Mouse (Mus musculus) limb, embryonic 11.5 days (tissue): ENCODE data around the gene Srpx. TPM values are rescaled to one million over a fixed set of nuclear protein-coding genes. Genes with fewer than 3 reads are reported as not detected.
A peak's percentile ranks its signal among the peaks of the same experiment; 100 is the strongest.

Experiments used
- ATAC-seq: fragments of 200-750 bp; cut with Nextera tagmentation; 2 replicates; pipeline ENCODE4 v1.8.0; 2017; ENCODE audit warnings: low read depth; ENCODE audit not compliant: insufficient number of reproducible peaks, low FRiP score, low TSS enrichment
- DNase-seq: peaks from one replicate; pipeline ENCODE4 v3.0.0-alpha.2; 2015; ENCODE audit warnings: low spot score
- H3K27ac ChIP-seq: fragments of 300-500 bp; sonication (generic); replicated peaks from 2 replicates; pipeline ENCODE4 v1.5.1; 2014; ENCODE audit warnings: low read depth, mild to moderate bottlenecking, low read length
- H3K27me3 ChIP-seq: fragments of 300-500 bp; sonication (generic); 2 replicates; pipeline ENCODE4 v1.6.1; 2014; ENCODE audit warnings: mild to moderate bottlenecking, low read length, mixed read lengths; ENCODE audit not compliant: control insufficient read depth, insufficient read depth
- H3K36me3 ChIP-seq: fragments of 300-500 bp; sonication (generic); 2 replicates; pipeline ENCODE4 v1.6.1; 2014; ENCODE audit warnings: mild to moderate bottlenecking, low read length, moderate library complexity, mixed read lengths; ENCODE audit not compliant: control insufficient read depth, insufficient read depth
- H3K4me1 ChIP-seq: fragments of 300-500 bp; sonication (generic); 2 replicates; pipeline ENCODE4 v1.6.1; 2014; ENCODE audit warnings: low read length, mixed read lengths; ENCODE audit not compliant: control insufficient read depth, insufficient read depth
- H3K4me2 ChIP-seq: fragments of 300-500 bp; sonication (generic); 2 replicates; pipeline ENCODE4 v1.6.1; 2014; ENCODE audit warnings: low read depth, mild to moderate bottlenecking, moderate library complexity; ENCODE audit not compliant: severe bottlenecking
- H3K4me3 ChIP-seq: fragments of 300-500 bp; sonication (generic); 2 replicates; pipeline ENCODE4 v1.5.1; 2014; ENCODE audit warnings: low read depth, low read length
- H3K9ac ChIP-seq: fragments of 300-500 bp; sonication (generic); 2 replicates; pipeline ENCODE4 v1.6.1; 2014; ENCODE audit warnings: mild to moderate bottlenecking, low read length
- H3K9me3 ChIP-seq: fragments of 300-500 bp; sonication (generic); 2 replicates; pipeline ENCODE4 v1.6.1; 2016; ENCODE audit warnings: low read length; ENCODE audit not compliant: control insufficient read depth
- whole genome bisulfite sequencing: fragments of 180-500 bp; shearing (Covaris S2); extraction: QIAGEN DNeasy Blood & Tissue Kit; methylation state at CpG from one replicate; pipeline ENCODE4 v1.1.7; 2014; 5-methylcytosine and 5-hydroxymethylcytosine counted together
- polyA plus RNA-seq: library from polyadenylated mRNA; unstranded; fragments of >200 nt; fragmentation: Nextera tagmentation; extraction: Ambion mirVana; gene quantifications from 2 replicates; pipeline ENCODE4 v1.2.1, GENCODE M21; 2014

Srpx gene
- 4.8 and 5.3 TPM in 2 replicates for polyA plus RNA-seq

GRCm38 (mm10) chrX:10117065-10117719 lies at the start of gene Srpx:
Gene Srpx (minus strand): TSS chrX:10117709.
- ATAC-seq (peak; percentile 17; the same call in 1 of the 2 replicates), DNase-seq (peak; percentile 44)
- H3K4me3 ChIP-seq, result peak within 1 kb of the TSS; percentile 26
- WGBS, result 22% methylated on average over 19 of the region's 19 CpGs
- no peak within 1 kb of the TSS for H3K27ac ChIP-seq
- no peaks in the 10 kb centered on the region for H3K36me3 ChIP-seq
- no peaks in the 10 kb centered on the region for H3K4me1 ChIP-seq
- H3K9ac ChIP-seq, result peak within 1 kb of the TSS; percentile 9; the same call in 1 of the 2 replicates
- H3K27me3 ChIP-seq, result no peaks in the 10 kb centered on the region
- no peaks in the 10 kb centered on the region for H3K9me3 ChIP-seq
- peak within 1 kb of the TSS; percentile 43 for H3K4me2 ChIP-seq

GRCm38 (mm10) chrX:10152390-10152789 lies 34.9 kb upstream of the Srpx start:
- H3K9me3 ChIP-seq, result no peaks in the 10 kb centered on the region
- H3K9ac ChIP-seq, result no peak overlapping the region
- WGBS, result 92% methylated on average over 3 of the region's 3 CpGs
- ATAC-seq (no peak), DNase-seq (no peak)
- no peaks in the 10 kb centered on the region for H3K36me3 ChIP-seq
- no peak overlapping the region for H3K27ac ChIP-seq
- H3K4me3 ChIP-seq, result no peak overlapping the region
- H3K4me1 ChIP-seq, result no peaks in the 10 kb centered on the region
- no peak overlapping the region for H3K4me2 ChIP-seq
- H3K27me3 ChIP-seq, result no peaks in the 10 kb centered on the region

- H3K4me1 ChIP-seq, result no peaks in the 10 kb centered on the region
- H3K9ac ChIP-seq, result no peak overlapping the region
- H3K4me2 ChIP-seq, result no peak overlapping the region
- no peaks in the 10 kb centered on the region for H3K27me3 ChIP-seq
- H3K9me3 ChIP-seq, result no peaks in the 10 kb centered on the region
- DNase-seq (no peak), ATAC-seq (no peak)
- no peak overlapping the region for H3K27ac ChIP-seq
- H3K4me3 ChIP-seq, result no peak overlapping the region
- WGBS, result 62% methylated on average over 3 of the region's 3 CpGs
- H3K36me3 ChIP-seq, result no peaks in the 10 kb centered on the region
These were observed 1.7 kb downstream of the Srpx start for GRCm38 (mm10) chrX:10115780-10116179.

GRCm38 (mm10) chrX:10110736-10111135 lies 6.8 kb downstream of the Srpx start:
- no peaks in the 10 kb centered on the region for H3K4me1 ChIP-seq
- 67% methylated on average over 1 of the region's 1 CpGs for WGBS
- H3K4me3 ChIP-seq, result no peak overlapping the region
- no peak overlapping the region for H3K9ac ChIP-seq
- H3K27ac ChIP-seq, result no peak overlapping the region
- H3K4me2 ChIP-seq, result no peak overlapping the region
- DNase-seq, result no peak
- H3K27me3 ChIP-seq, result no peaks in the 10 kb centered on the region
- H3K9me3 ChIP-seq, result no peaks in the 10 kb centered on the region
- H3K36me3 ChIP-seq, result no peaks in the 10 kb centered on the region
- no peak for ATAC-seq

GRCm38 (mm10) chrX:10108558-10108957 lies 9.0 kb downstream of the Srpx start:
- H3K36me3 ChIP-seq, result no peaks in the 10 kb centered on the region

GRCm38 (mm10) chrX:10105475-10105874 lies 12.0 kb downstream of the Srpx start:
- H3K4me2 ChIP-seq, result no peak overlapping the region
- ATAC-seq, result no peak
- H3K4me3 ChIP-seq, result no peak overlapping the region
- no peaks in the 10 kb centered on the region for H3K36me3 ChIP-seq
- no peak overlapping the region for H3K27ac ChIP-seq
- H3K27me3 ChIP-seq, result no peaks in the 10 kb centered on the region
- WGBS, result 77% methylated on average over 5 of the region's 5 CpGs
- no peak overlapping the region for H3K9ac ChIP-seq
- DNase-seq, result no peak
- H3K4me1 ChIP-seq, result no peaks in the 10 kb centered on the region
- no peaks in the 10 kb centered on the region for H3K9me3 ChIP-seq

More at GRCm38 (mm10) chrX:10108558-10108957, 9.0 kb downstream of the Srpx start:
- H3K9me3 ChIP-seq, result no peaks in the 10 kb centered on the region
- no peak overlapping the region for H3K4me3 ChIP-seq
- ATAC-seq (no peak), DNase-seq (no peak)
- H3K9ac ChIP-seq, result no peak overlapping the region
- H3K4me2 ChIP-seq, result no peak overlapping the region
- H3K4me1 ChIP-seq, result no peaks in the 10 kb centered on the region
- H3K27me3 ChIP-seq, result no peaks in the 10 kb centered on the region
- 76% methylated on average over 4 of the region's 4 CpGs for WGBS
- no peak overlapping the region for H3K27ac ChIP-seq

GRCm38 (mm10) chrX:10102739-10103138 lies 14.8 kb downstream of the Srpx start:
- Histone ChIP-seq H3K27me3 (no peaks in the 10 kb centered on the region), H3K4me2 (no peak overlapping the region), H3K36me3 (no peaks in the 10 kb centered on the region), H3K9me3 (no peaks in the 10 kb centered on the region), H3K4me1 (no peaks in the 10 kb centered on the region), H3K4me3 (no peak overlapping the region), H3K9ac (no peak overlapping the region), H3K27ac (no peak overlapping the region)
- ATAC-seq, result no peak
- no peak for DNase-seq
- 82% methylated on average over 1 of the region's 1 CpGs for WGBS

GRCm38 (mm10) chrX:10095797-10096196 lies 21.7 kb downstream of the Srpx start:
- no peak overlapping the region for H3K4me3 ChIP-seq
- H3K36me3 ChIP-seq, result no peaks in the 10 kb centered on the region
- H3K4me2 ChIP-seq, result no peak overlapping the region
- H3K27me3 ChIP-seq, result no peaks in the 10 kb centered on the region
- H3K9me3 ChIP-seq, result no peaks in the 10 kb centered on the region
- no peak overlapping the region for H3K9ac ChIP-seq
- H3K27ac ChIP-seq, result no peak overlapping the region
- H3K4me1 ChIP-seq, result no peaks in the 10 kb centered on the region
- ATAC-seq (no peak), DNase-seq (no peak)
- 77% methylated on average over 3 of the region's 3 CpGs for WGBS

GRCm38 (mm10) chrX:10080385-10080784 lies 37.1 kb downstream of the Srpx start:
- no peaks in the 10 kb centered on the region for H3K4me1 ChIP-seq
- H3K9me3 ChIP-seq, result no peaks in the 10 kb centered on the region
- WGBS, result 52% methylated on average over 3 of the region's 3 CpGs
- H3K4me3 ChIP-seq, result no peak overlapping the region
- ATAC-seq (no peak), DNase-seq (no peak)
- no peak overlapping the region for H3K9ac ChIP-seq
- no peak overlapping the region for H3K4me2 ChIP-seq
- H3K27ac ChIP-seq, result no peak overlapping the region
- no peaks in the 10 kb centered on the region for H3K36me3 ChIP-seq
- H3K27me3 ChIP-seq, result no peaks in the 10 kb centered on the region
